Mouse (Mus musculus) embryonic facial prominence, embryonic 11.5 days (tissue): Measurements from ENCODE around the gene Rnase12. TPM values are rescaled to one million over a fixed set of nuclear protein-coding genes. Genes with fewer than 3 reads are reported as not detected.
A peak's percentile ranks its signal among the peaks of the same experiment; 100 is the strongest.
"Not testable (repeated sequence)": the region's sequence is repeated elsewhere in the genome, so short reads cannot be mapped to it uniquely, and the experiment has no call there.

Experiments
- ATAC-seq: fragments of 200-750 bp; cut with Nextera tagmentation; replicated peaks from 2 replicates; pipeline ENCODE4 v1.8.0; 2017; ENCODE audit warnings: low read depth; ENCODE audit not compliant: insufficient number of reproducible peaks, low FRiP score, low TSS enrichment
- DNase-seq: peaks from one replicate; pipeline ENCODE4 v3.0.0-alpha.2; 2015; ENCODE audit warnings: low spot score
- H3K27ac ChIP-seq: fragments of 300-500 bp; sonication (generic); replicated peaks from 2 replicates; pipeline ENCODE4 v1.5.1; 2014; ENCODE audit warnings: mild to moderate bottlenecking, low read depth, low read length, control low read depth
- H3K27me3 ChIP-seq: fragments of 300-500 bp; sonication (generic); 2 replicates; pipeline ENCODE4 v1.6.1; 2014; ENCODE audit warnings: mild to moderate bottlenecking, low read length, moderate library complexity, mixed read lengths; ENCODE audit not compliant: control insufficient read depth, insufficient read depth
- H3K36me3 ChIP-seq: fragments of 300-500 bp; sonication (generic); replicated peaks from 2 replicates; pipeline ENCODE4 v1.6.1; 2014; ENCODE audit warnings: low read depth, mild to moderate bottlenecking, low read length, moderate library complexity, mixed read lengths; ENCODE audit not compliant: control insufficient read depth, insufficient read depth
- H3K4me1 ChIP-seq: fragments of 300-500 bp; sonication (generic); 2 replicates; pipeline ENCODE4 v1.6.1; 2014; ENCODE audit warnings: low read length, mixed read lengths; ENCODE audit not compliant: control insufficient read depth, insufficient read depth
- H3K4me2 ChIP-seq: fragments of 300-500 bp; sonication (generic); 2 replicates; pipeline ENCODE4 v1.6.1; 2014; ENCODE audit warnings: low read depth, mild to moderate bottlenecking, control low read depth, low read length, moderate library complexity
- H3K4me3 ChIP-seq: fragments of 300-500 bp; sonication (generic); 2 replicates; pipeline ENCODE4 v1.5.1; 2014; ENCODE audit warnings: low read depth, low read length, control low read depth
- H3K9ac ChIP-seq: fragments of 300-500 bp; sonication (generic); replicated peaks from 2 replicates; pipeline ENCODE4 v1.6.1; 2014; ENCODE audit warnings: mild to moderate bottlenecking, control low read depth, low read length
- H3K9me3 ChIP-seq: fragments of 300-500 bp; sonication (generic); replicated peaks from 2 replicates; pipeline ENCODE4 v1.6.1; 2016; ENCODE audit warnings: mild to moderate bottlenecking, low read length, inconsistent platforms, mixed read lengths; ENCODE audit not compliant: control insufficient read depth
- WGBS: fragments of 180-500 bp; shearing (Covaris S2); extraction: QIAGEN DNeasy Blood & Tissue Kit; methylation state at CpG from one replicate; pipeline ENCODE4 v1.1.7; 2014; 5-methylcytosine and 5-hydroxymethylcytosine counted together
- polyA plus RNA-seq: library from polyadenylated mRNA; unstranded; fragments of >200 nt; fragmentation: Nextera tagmentation; extraction: Ambion mirVana; gene quantifications from 2 replicates; pipeline ENCODE4 v1.2.1, GENCODE M21; 2014

The Rnase12 gene
- polyA plus RNA-seq = not detected in 2 replicates

GRCm38 (mm10) chr14:51057401-51057831, at the start of gene Rnase12:
Gene Rnase12 (minus strand): TSS chr14:51057661.
- Histone ChIP-seq H3K36me3 (no peaks in the 10 kb centered on the region), H3K27me3 (no peaks in the 10 kb centered on the region), H3K4me1 (no peaks in the 10 kb centered on the region), H3K9me3 (no peaks in the 10 kb centered on the region), H3K9ac (no peak within 1 kb of the TSS), H3K4me2 (no peak within 1 kb of the TSS), H3K27ac (no peak within 1 kb of the TSS), H3K4me3 (no peak within 1 kb of the TSS)
- 74% methylated on average over 9 of the region's 9 CpGs for WGBS
- no peak for ATAC-seq
- no peak for DNase-seq

DNA sequence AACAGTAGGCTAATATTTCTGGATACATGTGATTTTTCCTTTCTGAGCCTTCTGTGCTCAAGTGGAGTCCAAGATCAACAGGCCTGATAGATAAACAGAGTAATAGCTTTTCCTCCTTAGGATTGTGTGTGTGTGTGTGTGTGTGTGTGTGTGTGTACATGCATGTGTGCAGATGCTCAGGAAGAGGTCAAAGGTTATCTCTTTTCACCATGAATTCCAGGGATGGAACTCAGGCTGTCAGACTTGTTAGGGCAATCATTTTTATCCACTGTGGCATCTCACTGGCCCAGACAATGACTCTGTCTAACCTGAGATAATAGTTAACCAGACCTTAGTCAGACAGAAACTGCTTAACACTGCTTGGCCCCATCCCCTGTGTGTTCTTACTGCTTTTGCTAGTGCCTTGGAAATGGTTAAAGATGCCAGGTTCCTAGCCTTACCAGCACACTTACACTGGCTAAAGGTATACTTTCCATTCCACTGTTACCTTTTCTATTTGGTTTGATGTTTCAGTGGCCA, 49.0 kb upstream of the Rnase12 start:
- no peak for DNase-seq
- Histone ChIP-seq H3K4me3 (no peak overlapping the region), H3K9me3 (no peaks in the 10 kb centered on the region), H3K27ac (no peak overlapping the region), H3K27me3 (no peaks in the 10 kb centered on the region), H3K36me3 (no peaks in the 10 kb centered on the region), H3K4me2 (no peak overlapping the region), H3K9ac (no peak overlapping the region), H3K4me1 (no peaks in the 10 kb centered on the region)
- no peak for ATAC-seq

- H3K27ac ChIP-seq = no peak overlapping the region
- H3K4me3 ChIP-seq = no peak overlapping the region
- no peaks in the 10 kb centered on the region for H3K27me3 ChIP-seq
- no peaks in the 10 kb centered on the region for H3K9me3 ChIP-seq
- no peak overlapping the region for H3K4me2 ChIP-seq
- H3K4me1 ChIP-seq = no peaks in the 10 kb centered on the region
- no peaks in the 10 kb centered on the region for H3K36me3 ChIP-seq
- DNase-seq = no peak
- H3K9ac ChIP-seq = no peak overlapping the region
- 86% methylated on average over 2 of the region's 2 CpGs for whole genome bisulfite sequencing
- no peak for ATAC-seq
Observed at GRCm38 (mm10) chr14:51104366-51104765, 46.9 kb upstream of the Rnase12 start.

GRCm38 (mm10) chr14:51103217-51103616, 45.8 kb upstream of the Rnase12 start:
- Histone ChIP-seq H3K4me1 (no peaks in the 10 kb centered on the region), H3K9me3 (no peaks in the 10 kb centered on the region), H3K27ac (no peak overlapping the region), H3K36me3 (no peaks in the 10 kb centered on the region), H3K4me2 (no peak overlapping the region), H3K27me3 (no peaks in the 10 kb centered on the region), H3K4me3 (no peak overlapping the region), H3K9ac (no peak overlapping the region)
- peak; percentile 75 for DNase-seq
- 0 out of 2 replicates have a peak, but pooled peaks have one; percentile 56 for ATAC-seq
- WGBS = 56% methylated on average over 3 of the region's 3 CpGs

DNA sequence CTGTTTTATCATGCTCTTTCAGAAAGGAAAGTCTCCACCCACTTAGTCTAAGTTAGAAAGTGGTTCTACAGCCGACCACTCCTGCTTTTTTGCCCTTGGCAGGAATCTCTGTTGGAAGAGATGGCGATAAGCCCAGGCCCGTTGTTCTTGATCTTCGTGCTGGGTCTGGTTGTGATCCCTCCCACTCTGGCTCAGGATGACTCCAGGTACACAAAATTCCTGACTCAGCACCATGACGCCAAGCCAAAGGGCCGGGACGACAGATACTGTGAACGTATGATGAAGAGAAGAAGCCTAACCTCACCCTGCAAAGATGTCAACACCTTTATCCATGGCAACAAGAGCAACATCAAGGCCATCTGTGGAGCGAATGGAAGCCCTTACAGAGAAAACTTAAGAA, 43.8 kb upstream of the Rnase12 start:
- H3K9ac ChIP-seq = no peak overlapping the region
- H3K4me1 ChIP-seq = no peaks in the 10 kb centered on the region
- no peak overlapping the region for H3K4me2 ChIP-seq
- DNase-seq (no peak), ATAC-seq (no peak)
- H3K36me3 ChIP-seq = no peaks in the 10 kb centered on the region
- H3K27me3 ChIP-seq = no peaks in the 10 kb centered on the region
- WGBS = 74% methylated on average over 9 of the region's 9 CpGs
- no peaks in the 10 kb centered on the region for H3K9me3 ChIP-seq
- H3K27ac ChIP-seq = no peak overlapping the region
- no peak overlapping the region for H3K4me3 ChIP-seq

GRCm38 (mm10) chr14:51098921-51099320, 41.5 kb upstream of the Rnase12 start:
- H3K27me3 ChIP-seq = no peaks in the 10 kb centered on the region
- H3K27ac ChIP-seq = no peak overlapping the region
- H3K9ac ChIP-seq = no peak overlapping the region
- no peak overlapping the region for H3K4me2 ChIP-seq
- H3K4me1 ChIP-seq = no peaks in the 10 kb centered on the region
- no peaks in the 10 kb centered on the region for H3K36me3 ChIP-seq
- ATAC-seq = no peak
- 92% methylated on average over 11 of the region's 11 CpGs for WGBS
- no peak overlapping the region for H3K4me3 ChIP-seq
- H3K9me3 ChIP-seq = no peaks in the 10 kb centered on the region
- DNase-seq = no peak

DNA sequence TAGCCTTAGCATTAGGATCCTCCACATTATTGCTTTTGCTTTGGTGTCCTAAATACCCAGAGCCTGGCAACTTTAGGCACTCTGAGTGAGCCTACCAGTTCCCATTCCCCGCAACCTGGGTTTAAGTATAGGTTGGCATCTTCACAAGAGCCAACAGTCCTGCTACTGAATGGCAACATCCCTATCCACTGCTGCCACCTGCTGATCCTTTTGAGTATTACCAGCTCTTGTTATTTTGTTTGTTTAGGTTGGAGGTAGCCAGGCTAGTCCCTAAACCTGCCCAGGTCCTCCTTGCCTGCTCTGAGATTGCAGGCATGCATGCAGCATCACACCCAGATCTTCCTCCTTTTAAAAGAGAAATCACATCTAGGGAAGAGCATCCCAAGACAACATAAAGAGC, 40.8 kb upstream of the Rnase12 start:
- not testable (repeated sequence) for H3K4me1 ChIP-seq, ATAC-seq, H3K4me2 ChIP-seq, H3K9me3 ChIP-seq, H3K36me3 ChIP-seq, H3K27me3 ChIP-seq, H3K4me3 ChIP-seq, H3K27ac ChIP-seq, H3K9ac ChIP-seq
- peak; percentile 63 for DNase-seq
- 29% methylated on average over 1 of the region's 1 CpGs for WGBS

DNA sequence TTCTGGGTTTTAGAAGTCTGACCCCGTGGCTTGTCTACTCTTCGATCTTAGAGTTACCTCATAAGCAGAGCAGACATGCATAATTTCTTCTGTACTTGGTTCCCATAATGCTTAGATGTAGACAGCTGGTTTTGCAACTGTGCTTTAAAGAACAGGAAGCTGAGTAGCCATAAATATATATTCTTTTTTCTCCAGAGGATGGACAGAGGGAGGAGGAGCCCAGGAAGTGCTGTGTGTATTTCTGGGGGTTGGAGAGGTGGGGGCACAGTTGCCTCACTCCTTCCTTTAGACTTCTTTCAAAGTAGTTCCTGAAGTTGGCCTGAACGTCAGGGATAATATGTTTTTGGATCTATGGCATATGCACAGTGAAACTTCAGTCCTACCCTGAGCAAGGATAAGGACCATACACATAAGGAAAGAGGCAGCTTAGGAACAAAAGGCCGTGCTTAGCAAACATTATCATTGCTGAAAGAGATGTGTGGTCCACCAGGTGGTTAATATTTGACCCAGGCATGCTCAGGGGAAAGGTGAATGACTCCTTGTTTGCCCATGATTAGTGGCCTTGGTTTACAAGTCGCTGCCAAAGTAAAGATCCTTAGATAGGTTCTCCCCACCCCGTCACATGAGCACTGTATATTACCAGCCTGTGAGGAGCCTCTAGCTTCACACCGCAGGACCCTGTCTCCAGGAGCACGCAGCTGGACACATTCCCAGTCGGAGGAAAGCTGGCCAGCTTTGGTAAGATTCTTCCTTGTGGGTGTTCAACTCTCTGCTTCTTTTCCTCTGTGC, 38.5 kb upstream of the Rnase12 start:
- no peak for DNase-seq
- Histone ChIP-seq H3K9ac (no peak overlapping the region), H3K9me3 (no peaks in the 10 kb centered on the region), H3K27me3 (no peaks in the 10 kb centered on the region), H3K4me1 (no peaks in the 10 kb centered on the region), H3K36me3 (no peaks in the 10 kb centered on the region), H3K4me3 (no peak overlapping the region), H3K4me2 (no peak overlapping the region), H3K27ac (no peak overlapping the region)
- ATAC-seq = no peak
- 71% methylated on average over 9 of the region's 9 CpGs for WGBS
